Comparison of ENCODE assay signal across 11 mouse cellular contexts in the genomic region with DNA sequence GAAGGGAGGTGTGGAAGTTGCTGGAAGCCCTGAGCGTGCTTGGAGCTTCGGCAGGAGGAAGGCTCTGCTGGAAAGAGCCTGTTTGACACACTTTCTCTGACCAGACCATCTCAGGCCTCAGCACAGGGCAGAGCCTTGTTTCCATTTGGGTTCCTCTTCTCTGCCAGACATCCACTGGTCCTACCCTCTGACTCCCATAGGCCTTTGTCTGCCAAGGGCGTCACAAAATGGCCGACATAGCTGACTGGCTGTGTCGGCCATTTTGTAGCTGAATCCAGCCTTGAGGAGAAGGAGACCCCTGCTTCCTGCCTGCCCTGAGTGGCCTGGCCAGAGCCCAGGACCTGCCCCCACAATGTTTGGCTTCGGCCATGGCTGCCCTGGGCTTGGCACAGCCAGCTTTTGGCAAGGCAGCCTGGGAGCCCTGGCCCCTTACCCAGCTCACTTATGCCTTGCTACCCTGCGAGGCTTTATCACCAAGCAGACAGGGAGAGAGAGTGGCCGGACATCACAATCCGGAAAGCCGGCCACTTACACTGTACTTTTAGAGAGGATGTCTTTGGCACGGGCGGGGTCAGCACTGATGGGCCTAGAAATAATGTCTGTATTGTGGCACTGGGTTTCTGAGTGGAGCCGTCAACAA. TPM values are rescaled to one million over a fixed set of nuclear protein-coding genes. Genes with fewer than 3 reads are reported as not detected.
A peak's percentile ranks its signal among the peaks of the same experiment; 100 is the strongest.
DNase-seq lines count a peak whose midpoint lies in the region; ATAC-seq and TF ChIP-seq lines count a peak whose summit lies in the region.
"Had no signal": no experiment of that assay in that cellular context is flagged by ENCODE, and none has a peak within 500 bp of the region (broad histone marks: within the 10 kb centered on the region; RNA-seq: fewer than 3 reads in every experiment).

No protein-coding gene starts in this region.

- TF ChIP-seq CTCF in layer of hippocampus, adult 2 months (conservative IDR thresholded peaks at IDR 0.05): no peak

- no peaks in the 10 kb centered on the region for H3K27me3 ChIP-seq in forebrain, embryonic 13.5 days
- H3K27me3 ChIP-seq in forebrain, embryonic 12.5 days: peaks cover 9% of the 10 kb centered on the region; the same call in 1 of the 2 replicates
- no peaks in the 10 kb centered on the region for H3K27me3 ChIP-seq in forebrain, embryonic 14.5 days (replicated peaks; ENCODE audit: control insufficient read depth, insufficient read depth, low read length)
- H3K27me3 ChIP-seq: liver, embryonic 15.5 days had no signal

- H3K9me3 ChIP-seq in forebrain, embryonic 13.5 days (replicated peaks): no peaks in the 10 kb centered on the region
- no peaks in the 10 kb centered on the region for H3K9me3 ChIP-seq in forebrain, embryonic 12.5 days
- H3K9me3 ChIP-seq in forebrain, embryonic 14.5 days (replicated peaks; ENCODE audit: control insufficient read depth, low read length): no peaks in the 10 kb centered on the region
- H3K9me3 ChIP-seq: liver, embryonic 15.5 days; neural tube, embryonic 12.5 days had no signal

- DNase-seq in layer of hippocampus, adult 2 months (ENCODE audit: low spot score in 2 of 2): no peak
- no peak for DNase-seq in layer of hippocampus, adult 9-10 months (ENCODE audit: low spot score)
- DNase-seq in MN1 (ENCODE audit: low spot score): peak; percentile 72
- no peak for DNase-seq in forebrain, embryonic 14.5 days (ENCODE audit: low spot score)
- DNase-seq in thymus, postnatal 25 days: no peak
- DNase-seq in yolk sac, embryonic 10.5 days (ENCODE audit: low spot score): no peak

- peaks cover 98% of the 10 kb centered on the region for H3K36me3 ChIP-seq in forebrain, embryonic 13.5 days (ENCODE audit: poor library complexity, severe bottlenecking)
- H3K36me3 ChIP-seq in forebrain, embryonic 12.5 days (replicated peaks): peaks cover 76% of the 10 kb centered on the region
- H3K36me3 ChIP-seq in forebrain, embryonic 14.5 days (ENCODE audit: control insufficient read depth, insufficient read depth, low read length): peaks cover 98% of the 10 kb centered on the region
- H3K36me3 ChIP-seq: liver, embryonic 15.5 days had no signal

- ATAC-seq in forebrain, embryonic 13.5 days: no peak
- ATAC-seq in forebrain, embryonic 12.5 days (ENCODE audit: low FRiP score): no peak
- no peak for ATAC-seq in forebrain, embryonic 14.5 days
- ATAC-seq: activated CD4-positive, CD25-positive, alpha-beta regulatory T cell, adult 4 months had no signal

- peaks cover 30% of the 10 kb centered on the region for H3K4me1 ChIP-seq in forebrain, embryonic 13.5 days
- 0 out of 2 replicates have a peak, but pooled peaks cover 3% of the 10 kb centered on the region for H3K4me1 ChIP-seq in forebrain, embryonic 12.5 days
- H3K4me1 ChIP-seq in forebrain, embryonic 14.5 days (ENCODE audit: control insufficient read depth, insufficient read depth, low read length): peaks cover 9% of the 10 kb centered on the region
- H3K4me1 ChIP-seq: liver, embryonic 15.5 days had no signal

- H3K9ac ChIP-seq in forebrain, embryonic 13.5 days: no peak overlapping the region
- H3K9ac ChIP-seq in forebrain, embryonic 12.5 days: no peak overlapping the region
- no peak overlapping the region for H3K9ac ChIP-seq in forebrain, embryonic 14.5 days (ENCODE audit: low read length)
- H3K9ac ChIP-seq: liver, embryonic 15.5 days; neural tube, embryonic 12.5 days had no signal

- H3K27ac ChIP-seq in forebrain, embryonic 13.5 days: peak overlapping the region; percentile 48; the same call in 1 of the 2 replicates
- no peak overlapping the region for H3K27ac ChIP-seq in forebrain, embryonic 12.5 days
- peak overlapping the region; percentile 87 for H3K27ac ChIP-seq in layer of hippocampus, adult 2 months
- peak overlapping the region; percentile 27; the same call in 1 of the 2 replicates for H3K27ac ChIP-seq in forebrain, embryonic 14.5 days (ENCODE audit: low read depth, low read length)
- H3K27ac ChIP-seq: liver, embryonic 15.5 days; neural tube, embryonic 12.5 days had no signal

- H3K4me2 ChIP-seq in forebrain, embryonic 13.5 days: no peak overlapping the region
- no peak overlapping the region for H3K4me2 ChIP-seq in forebrain, embryonic 12.5 days
- no peak overlapping the region for H3K4me2 ChIP-seq in forebrain, embryonic 14.5 days (ENCODE audit: low read length)
- H3K4me2 ChIP-seq: liver, embryonic 15.5 days; neural tube, embryonic 12.5 days had no signal

- 94% methylated on average over 13 of the region's 13 CpGs for WGBS in forebrain, embryonic 13.5 days
- WGBS in forebrain, embryonic 12.5 days: 97% methylated on average over 13 of the region's 13 CpGs
- 91% methylated on average over 13 of the region's 13 CpGs for WGBS in forebrain, embryonic 14.5 days

- H3K4me3 ChIP-seq in forebrain, embryonic 13.5 days: no peak overlapping the region
- no peak overlapping the region for H3K4me3 ChIP-seq in forebrain, embryonic 12.5 days (replicated peaks)
- H3K4me3 ChIP-seq in layer of hippocampus, adult 2 months: no peak overlapping the region; the same call in 1 of the 2 replicates
- no peak overlapping the region for H3K4me3 ChIP-seq in forebrain, embryonic 14.5 days (ENCODE audit: low read depth, low read length)
- H3K4me3 ChIP-seq: liver, embryonic 15.5 days; neural tube, embryonic 12.5 days had no signal

RNA-seq across cellular contexts. Expression of a gene that starts 34.8 kb away (rescaled TPM):
- 0.44 and 0.63 TPM in 2 replicates for polyA plus RNA-seq in forebrain, embryonic 13.5 days (2015; fragmentation: Nextera tagmentation; extraction: Ambion mirVana)
- 0.53 and 0.74 TPM in 2 replicates for polyA plus RNA-seq in forebrain, embryonic 12.5 days (2016; fragmentation: Nextera tagmentation; extraction: Ambion mirVana)
- total RNA-seq in layer of hippocampus, adult 2 months (2021): 1 to 10 TPM; 3.1 to 3.9 TPM
- 0.67 and 0.73 TPM in 2 replicates for polyA plus RNA-seq in forebrain, embryonic 14.5 days (2014; fragmentation: Nextera tagmentation; extraction: Ambion mirVana)
